25 mouse cellular contexts compared by ENCODE assay signal in genomic region chr7:109574166-109574565, GRCm38 (mm10). TPM values are rescaled to one million over a fixed set of nuclear protein-coding genes. Genes with fewer than 3 reads are reported as not detected.
DNase-seq lines count a peak whose midpoint lies in the region; ATAC-seq and TF ChIP-seq lines count a peak whose summit lies in the region.
"Had no signal": no experiment of that assay in that cellular context is flagged by ENCODE, and none has a peak within 500 bp of the region (broad histone marks: within the 10 kb centered on the region; RNA-seq: fewer than 3 reads in every experiment).

No protein-coding gene starts in this region.

- no peak for TF ChIP-seq CTCF in gastrocnemius, adult 2 months (IDR thresholded peaks at IDR 0.05)
- TF ChIP-seq CTCF in heart, postnatal 0 days (IDR thresholded peaks at IDR 0.05; ENCODE audit: low read depth) = no peak

- H3K27me3 ChIP-seq in heart, postnatal 0 days (ENCODE audit: control insufficient read depth, insufficient read depth, low read length) = no peaks in the 10 kb centered on the region
- no peaks in the 10 kb centered on the region for H3K27me3 ChIP-seq in midbrain, embryonic 11.5 days (ENCODE audit: control insufficient read depth, insufficient read depth, low read length)
- H3K27me3 ChIP-seq in midbrain, embryonic 15.5 days (replicated peaks) = no peaks in the 10 kb centered on the region
- H3K27me3 ChIP-seq: forebrain, embryonic 13.5 days; Patski had no signal

- intact Hi-C loops in gastrocnemius, adult 2 months (cut with DNase I) = no loop called here
- intact Hi-C loops in heart, postnatal 36 days (cut with DNase I) = loop anchor here (5.0 kb wide), 1 partner anchor 42 kb away; no protein-coding TSS in a partner anchor

- no peaks in the 10 kb centered on the region for H3K9me3 ChIP-seq in heart, postnatal 0 days (replicated peaks; ENCODE audit: control insufficient read depth, low read length)
- no peaks in the 10 kb centered on the region for H3K9me3 ChIP-seq in midbrain, embryonic 11.5 days (ENCODE audit: control insufficient read depth, low read length)
- H3K9me3 ChIP-seq in midbrain, embryonic 15.5 days = no peaks in the 10 kb centered on the region
- H3K9me3 ChIP-seq: forebrain, embryonic 10.5 days; forebrain, embryonic 13.5 days; G1E had no signal

- no peak overlapping the region for H3K9ac ChIP-seq in heart, postnatal 0 days (replicated peaks; ENCODE audit: low read depth, low read length)
- H3K9ac ChIP-seq in midbrain, embryonic 11.5 days (ENCODE audit: low read length) = no peak overlapping the region
- H3K9ac ChIP-seq in midbrain, embryonic 15.5 days = no peak overlapping the region
- H3K9ac ChIP-seq: forebrain, embryonic 13.5 days; hindbrain, embryonic 14.5 days had no signal

- TF ChIP-seq EP300 in heart, postnatal 0 days (IDR thresholded peaks at IDR 0.05; ENCODE audit: low read depth) = no peak

- H3K4me1 ChIP-seq in heart, postnatal 0 days (ENCODE audit: control insufficient read depth, insufficient read depth) = peaks cover 45% of the 10 kb centered on the region
- peaks cover 20% of the 10 kb centered on the region for H3K4me1 ChIP-seq in midbrain, embryonic 11.5 days (ENCODE audit: control insufficient read depth, insufficient read depth, low read length)
- H3K4me1 ChIP-seq in midbrain, embryonic 15.5 days = peaks cover 13% of the 10 kb centered on the region

- H3K36me3 ChIP-seq in heart, postnatal 0 days (replicated peaks; ENCODE audit: control insufficient read depth, insufficient read depth, low read length) = peaks cover 4% of the 10 kb centered on the region; the same call in 1 of the 2 replicates
- H3K36me3 ChIP-seq in midbrain, embryonic 11.5 days (ENCODE audit: control insufficient read depth, insufficient read depth, low read length) = no peaks in the 10 kb centered on the region
- no peaks in the 10 kb centered on the region for H3K36me3 ChIP-seq in midbrain, embryonic 15.5 days (replicated peaks)
- H3K36me3 ChIP-seq: forebrain, embryonic 10.5 days; G1E had no signal

- peak overlapping the region; percentile 31; the same call in 1 of the 2 replicates for H3K27ac ChIP-seq in gastrocnemius, adult 2 months
- peak overlapping the region; percentile 22; the same call in 1 of the 2 replicates for H3K27ac ChIP-seq in heart, postnatal 0 days (ENCODE audit: low read depth)
- H3K27ac ChIP-seq in midbrain, embryonic 11.5 days (ENCODE audit: low read depth, low read length) = no peak overlapping the region
- no peak overlapping the region for H3K27ac ChIP-seq in midbrain, embryonic 15.5 days
- H3K27ac ChIP-seq: forebrain, embryonic 10.5 days; forebrain, embryonic 13.5 days; hindbrain, embryonic 14.5 days; hindbrain, postnatal 0 days had no signal

- H3K4me2 ChIP-seq in heart, postnatal 0 days (ENCODE audit: low read depth, low read length) = no peak overlapping the region
- no peak overlapping the region for H3K4me2 ChIP-seq in midbrain, embryonic 11.5 days
- no peak overlapping the region for H3K4me2 ChIP-seq in midbrain, embryonic 15.5 days
- H3K4me2 ChIP-seq: forebrain, embryonic 13.5 days; hindbrain, embryonic 14.5 days had no signal

- no peak for DNase-seq in gastrocnemius, adult 2 months
- no peak for DNase-seq in gastrocnemius, postnatal 10 days
- no peak for DNase-seq in heart, postnatal 0 days (ENCODE audit: low spot score)
- no peak for DNase-seq in heart, postnatal 36 days
- DNase-seq in midbrain, embryonic 11.5 days (ENCODE audit: low spot score, missing footprints) = peak; percentile 68
- peak; percentile 45 for DNase-seq in brain, adult 2 months (ENCODE audit: low read depth, low spot score)
- DNase-seq: adrenal gland, postnatal 10 days; adrenal gland, postnatal 36 days; B cell, adult 2 months; cerebellum, adult 11 months; cerebellum, adult 8-10 months; cerebellum, postnatal 14 days; gastrocnemius, postnatal 25 days; heart, postnatal 14 days; kidney, adult 18-20 months had no signal

- ATAC-seq in heart, postnatal 0 days (ENCODE audit: insufficient read depth, low read depth) = peak; percentile 66
- ATAC-seq in midbrain, embryonic 11.5 days (ENCODE audit: low FRiP score) = no peak
- ATAC-seq in midbrain, embryonic 15.5 days (replicated peaks) = no peak
- ATAC-seq: forebrain, embryonic 13.5 days; forebrain, embryonic 16.5 days; hindbrain, postnatal 0 days; inflammation-experienced regulatory T-cells, adult 6 months; intestine, embryonic 16.5 days; Patski had no signal

- 52% methylated on average over 7 of the region's 7 CpGs for WGBS in heart, postnatal 0 days
- WGBS in midbrain, embryonic 11.5 days = 95% methylated on average over 7 of the region's 7 CpGs
- 96% methylated on average over 7 of the region's 7 CpGs for WGBS in midbrain, embryonic 15.5 days

- H3K4me3 ChIP-seq in gastrocnemius, adult 2 months = no peak overlapping the region
- no peak overlapping the region for H3K4me3 ChIP-seq in heart, postnatal 0 days (ENCODE audit: low read depth, low read length)
- no peak overlapping the region for H3K4me3 ChIP-seq in midbrain, embryonic 11.5 days (ENCODE audit: low read depth, low read length)
- no peak overlapping the region for H3K4me3 ChIP-seq in midbrain, embryonic 15.5 days
- H3K4me3 ChIP-seq: forebrain, embryonic 10.5 days; forebrain, embryonic 13.5 days had no signal

RNA-seq across cellular contexts. Expression of gene Rpl27a, which starts 55.2 kb away (rescaled TPM):
- 100 to 1,000 TPM in 1 of 2 experiments, 10 to 100 TPM in 1; 78.8 to 109 TPM for total RNA-seq in gastrocnemius, adult 2 months (2021)
- total RNA-seq in gastrocnemius, postnatal 10 days (2021) = 100 to 1,000 TPM; 131 to 154 TPM
- 267 and 380 TPM in 2 replicates for total RNA-seq in heart, postnatal 0 days (2014; rRNA removed; ENCODE audit: low replicate concordance)
- 66.4 and 68.8 TPM in 2 replicates for polyA plus RNA-seq in heart, postnatal 0 days (2015; fragmentation: Nextera tagmentation; extraction: Ambion mirVana)
- total RNA-seq in heart, postnatal 36 days (2021) = 10 to 100 TPM; 95.0 to 97.5 TPM
- 116 and 127 TPM in 2 replicates for polyA plus RNA-seq in midbrain, embryonic 11.5 days (2014; fragmentation: Nextera tagmentation; extraction: Ambion mirVana)
- polyA plus RNA-seq in midbrain, embryonic 15.5 days (2015; fragmentation: Nextera tagmentation; extraction: Ambion mirVana) = 64.4 and 67.9 TPM in 2 replicates

Comparison
In these comparisons a context has a peak if more than half of its experiments do, and no peak if none do; other contexts are left out.
1. DNase-seq: peak in midbrain, embryonic 11.5 days (single experiment) and brain, adult 2 months (single experiment); none in gastrocnemius, adult 2 months (single experiment), gastrocnemius, postnatal 10 days (single experiment), heart, postnatal 0 days (single experiment) and heart, postnatal 36 days (0 of 2).
2. H3K27ac ChIP-seq: peak in gastrocnemius, adult 2 months (single experiment) and heart, postnatal 0 days (single experiment); none in midbrain, embryonic 11.5 days (single experiment) and midbrain, embryonic 15.5 days (single experiment).